Mouse (Mus musculus) kidney, adult 18-20 months (tissue): ENCODE results near the gene Ift22.
"Not testable (repeated sequence)": the region's sequence is repeated elsewhere in the genome, so short reads cannot be mapped to it uniquely, and the experiment has no call there.

Source experiments
- DNase-seq: peaks from one replicate; pipeline ENCODE4 v3.0.0; 2021

Ift22 gene

DNA sequence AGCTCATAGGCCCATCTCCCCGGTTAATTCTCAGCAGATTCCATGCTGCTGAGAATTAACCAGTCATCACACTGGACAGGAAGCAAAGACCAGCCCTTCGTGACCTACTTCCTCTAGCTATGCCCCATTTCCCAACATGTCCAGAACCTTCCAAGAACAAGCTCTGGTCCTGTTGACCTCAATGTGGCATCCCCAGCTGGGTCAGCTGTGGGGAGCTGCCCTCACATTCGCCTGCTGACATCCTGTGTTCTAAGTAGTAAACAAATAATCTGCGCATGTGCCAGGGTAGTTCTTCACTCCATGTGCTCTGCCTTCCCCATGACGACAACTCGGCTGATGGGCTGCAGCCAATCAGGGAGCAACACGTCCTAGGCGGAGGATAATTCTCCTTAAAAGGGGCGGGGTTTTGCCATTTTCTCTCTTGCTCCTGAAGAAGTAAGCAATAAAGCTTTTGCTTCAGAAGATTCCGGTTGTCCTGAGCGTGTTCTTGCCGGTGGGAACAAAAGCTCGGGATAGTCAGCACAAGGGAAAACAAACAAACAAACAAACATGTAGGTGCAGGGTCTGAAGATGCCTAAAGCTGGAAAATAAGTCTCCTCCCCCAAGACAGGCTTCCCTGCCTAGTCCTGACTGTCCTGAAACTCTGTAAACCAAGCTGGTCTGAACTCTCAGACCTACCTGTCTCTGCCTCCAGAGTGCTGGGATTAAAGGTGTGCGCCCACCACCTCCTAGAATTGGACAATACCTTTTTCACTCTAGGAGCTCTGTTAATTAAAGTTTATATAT, 41.8 kb downstream of the Ift22 start:
- not testable (repeated sequence) for DNase-seq

- DNase-seq: no peak
These were observed 42.6 kb downstream of the Ift22 start for GRCm38 (mm10) chr5:136950521-136950920.

DNA sequence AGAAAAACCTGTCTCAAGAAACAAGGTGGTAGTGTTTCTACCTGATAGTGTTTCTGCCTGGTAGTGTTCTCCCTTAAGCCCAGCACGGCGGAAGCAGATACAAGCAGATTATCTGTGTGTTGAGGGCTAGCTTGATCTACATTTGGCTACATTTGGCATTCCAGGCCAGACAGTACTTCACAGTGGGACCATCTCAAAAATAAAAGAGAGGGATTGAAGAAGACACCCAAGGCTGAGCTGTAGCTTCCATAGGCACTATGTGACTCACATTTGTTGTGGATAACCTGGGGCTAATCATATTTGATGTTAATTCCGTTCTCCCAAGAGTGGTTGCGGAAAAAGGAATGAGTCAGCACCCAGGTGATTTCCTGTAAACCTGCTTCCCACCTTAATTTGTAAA, 44.2 kb downstream of the Ift22 start:
- DNase-seq: no peak

- DNase-seq: peak; percentile 94
These were observed 45.1 kb downstream of the Ift22 start, which contains the start of gene Fis1 for GRCm38 (mm10) chr5:136953015-136953414. TSS of gene Fis1 (plus strand) at chr5:136953275.

- peak; percentile 38 for DNase-seq
These were observed 45.5 kb downstream of the Ift22 start for GRCm38 (mm10) chr5:136953440-136953951.

GRCm38 (mm10) chr5:136955622-136956021, 47.7 kb downstream of the Ift22 start:
- no peak for DNase-seq

- no peak for DNase-seq
These were observed 49.3 kb downstream of the Ift22 start for GRCm38 (mm10) chr5:136957250-136957649.

GRCm38 (mm10) chr5:136958991-136959605, 51.1 kb downstream of the Ift22 start:
- peak; percentile 77 for DNase-seq

GRCm38 (mm10) chr5:136960053-136960452, 52.1 kb downstream of the Ift22 start:
- DNase-seq: peak; percentile 65

- DNase-seq: no peak
These were observed 53.5 kb downstream of the Ift22 start for GRCm38 (mm10) chr5:136961334-136961982.

GRCm38 (mm10) chr5:136961983-136962461, 54.1 kb downstream of the Ift22 start:
- DNase-seq: peak; percentile 97

GRCm38 (mm10) chr5:136962501-136962900, 54.6 kb downstream of the Ift22 start:
- peak; percentile 88 for DNase-seq

GRCm38 (mm10) chr5:136962966-136963540, 55.1 kb downstream of the Ift22 start:
- peak; percentile 39 for DNase-seq
